In genomic region chr14:55720666-55721065, GRCm38 (mm10) we compare ENCODE assay signal across 12 mouse cellular contexts. TPM values are rescaled to one million over a fixed set of nuclear protein-coding genes. Genes with fewer than 3 reads are reported as not detected.
DNase-seq lines count a peak whose midpoint lies in the region; ATAC-seq lines count a peak whose summit lies in the region.
"Had no signal": no experiment of that assay in that cellular context is flagged by ENCODE, and none has a peak within 500 bp of the region (broad histone marks: within the 10 kb centered on the region; RNA-seq: fewer than 3 reads in every experiment).

No protein-coding gene starts in this region.

- no peaks in the 10 kb centered on the region for H3K9me3 ChIP-seq in kidney, embryonic 16.5 days (ENCODE audit: low read length)
- no peaks in the 10 kb centered on the region for H3K9me3 ChIP-seq in embryonic facial prominence, embryonic 15.5 days (replicated peaks)
- no peaks in the 10 kb centered on the region for H3K9me3 ChIP-seq in midbrain, embryonic 16.5 days (replicated peaks; ENCODE audit: control insufficient read depth, low read length, poor library complexity, severe bottlenecking)
- H3K9me3 ChIP-seq: forebrain, embryonic 15.5 days had no signal

- no peaks in the 10 kb centered on the region for H3K27me3 ChIP-seq in kidney, embryonic 16.5 days (ENCODE audit: insufficient read depth, low read length)
- H3K27me3 ChIP-seq in embryonic facial prominence, embryonic 15.5 days: no peaks in the 10 kb centered on the region
- H3K27me3 ChIP-seq in midbrain, embryonic 16.5 days (ENCODE audit: control insufficient read depth, insufficient read depth, low read depth, low read length): no peaks in the 10 kb centered on the region
- H3K27me3 ChIP-seq: forebrain, embryonic 15.5 days had no signal

- intact Hi-C loops in heart, postnatal 25 days (cut with DNase I): loop anchor here (2.0 kb wide), 1 partner anchor 38 kb away; no protein-coding TSS in a partner anchor

- H3K4me1 ChIP-seq in kidney, embryonic 16.5 days (ENCODE audit: insufficient read depth, low read length): peaks cover 10% of the 10 kb centered on the region
- H3K4me1 ChIP-seq in embryonic facial prominence, embryonic 15.5 days: peaks cover 16% of the 10 kb centered on the region; the same call in 1 of the 2 replicates
- H3K4me1 ChIP-seq in midbrain, embryonic 16.5 days (ENCODE audit: control insufficient read depth, insufficient read depth, low read length): peaks cover 14% of the 10 kb centered on the region

- H3K4me2 ChIP-seq in kidney, embryonic 16.5 days (replicated peaks; ENCODE audit: low read depth, low read length): peak overlapping the region; percentile 58; the same call in 1 of the 2 replicates
- no peak overlapping the region for H3K4me2 ChIP-seq in embryonic facial prominence, embryonic 15.5 days (replicated peaks)
- H3K4me2 ChIP-seq in midbrain, embryonic 16.5 days (ENCODE audit: low read length): peak overlapping the region; percentile 79; the same call in 1 of the 2 replicates

- H3K4me3 ChIP-seq in kidney, embryonic 16.5 days (ENCODE audit: low read length): no peak overlapping the region
- H3K4me3 ChIP-seq in embryonic facial prominence, embryonic 15.5 days (replicated peaks): peak overlapping the region; percentile 93; the same call in 1 of the 2 replicates
- H3K4me3 ChIP-seq in midbrain, embryonic 16.5 days (ENCODE audit: low read depth, low read length): no peak overlapping the region

- no peak for ATAC-seq in kidney, embryonic 16.5 days (ENCODE audit: low FRiP score, low TSS enrichment)
- ATAC-seq in embryonic facial prominence, embryonic 15.5 days (ENCODE audit: insufficient number of reproducible peaks, low FRiP score, low TSS enrichment, low read depth): no peak
- no peak for ATAC-seq in midbrain, embryonic 16.5 days

- WGBS in kidney, embryonic 16.5 days: 92% methylated on average over 12 of the region's 12 CpGs
- WGBS in embryonic facial prominence, embryonic 15.5 days: 88% methylated on average over 12 of the region's 12 CpGs
- 93% methylated on average over 12 of the region's 12 CpGs for WGBS in midbrain, embryonic 16.5 days

- peak overlapping the region; percentile 39; the same call in 1 of the 2 replicates for H3K27ac ChIP-seq in kidney, embryonic 16.5 days (ENCODE audit: low read length)
- H3K27ac ChIP-seq in embryonic facial prominence, embryonic 15.5 days (replicated peaks): no peak overlapping the region
- no peak overlapping the region for H3K27ac ChIP-seq in midbrain, embryonic 16.5 days (ENCODE audit: low read length)

- H3K36me3 ChIP-seq in kidney, embryonic 16.5 days (ENCODE audit: insufficient read depth, low read length): peaks cover 17% of the 10 kb centered on the region; the same call in 1 of the 2 replicates
- peaks cover 36% of the 10 kb centered on the region for H3K36me3 ChIP-seq in embryonic facial prominence, embryonic 15.5 days
- H3K36me3 ChIP-seq in midbrain, embryonic 16.5 days (ENCODE audit: control insufficient read depth, insufficient read depth, low read length): peaks cover 17% of the 10 kb centered on the region; the same call in 1 of the 2 replicates

- H3K9ac ChIP-seq in kidney, embryonic 16.5 days (replicated peaks; ENCODE audit: low read length): peak overlapping the region; percentile 84; the same call in 1 of the 2 replicates
- no peak overlapping the region for H3K9ac ChIP-seq in embryonic facial prominence, embryonic 15.5 days
- H3K9ac ChIP-seq in midbrain, embryonic 16.5 days (ENCODE audit: low read depth, low read length): no peak overlapping the region; the same call in 1 of the 2 replicates

- DNase-seq in cerebellum, adult 9-11 months: peak; percentile 34
- no peak for DNase-seq in cerebellum, adult 9-10 months
- no peak for DNase-seq in kidney, adult 9 months
- no peak for DNase-seq in gastrocnemius, adult 8-10 months (ENCODE audit: low spot score in 2 of 2)
- no peak for DNase-seq in heart, postnatal 25 days (ENCODE audit: low spot score)
- DNase-seq: heart, postnatal 14 days had no signal

RNA-seq across cellular contexts. Expression of gene Rabggta, which starts 1.4 kb away (rescaled TPM):
- 43.3 and 46.2 TPM in 2 replicates for polyA plus RNA-seq in kidney, embryonic 16.5 days (2015; fragmentation: Nextera tagmentation; extraction: Ambion mirVana)
- 30.3 and 33.8 TPM in 2 replicates for polyA plus RNA-seq in embryonic facial prominence, embryonic 15.5 days (2015; fragmentation: Nextera tagmentation; extraction: Ambion mirVana)
- polyA plus RNA-seq in midbrain, embryonic 16.5 days (2015; fragmentation: Nextera tagmentation; extraction: Ambion mirVana): 64.0 and 65.1 TPM in 2 replicates
- 10 to 100 TPM in 2 of 4 experiments, 1 to 10 TPM in 2; 9.4 to 13.2 (median 11.0) TPM for total RNA-seq in gastrocnemius, adult 8-10 months (2022)
- 10 to 100 TPM; 13.0 to 13.4 TPM for total RNA-seq in heart, postnatal 25 days (2021)

RNA-seq across cellular contexts. Expression of gene Tgm1, which starts 6.9 kb away (rescaled TPM):
- 2.9 and 3.0 TPM in 2 replicates for polyA plus RNA-seq in kidney, embryonic 16.5 days (2015; fragmentation: Nextera tagmentation; extraction: Ambion mirVana)
- polyA plus RNA-seq in embryonic facial prominence, embryonic 15.5 days (2015; fragmentation: Nextera tagmentation; extraction: Ambion mirVana): 27.3 and 28.0 TPM in 2 replicates
- 0.13 and 0.15 TPM in 2 replicates for polyA plus RNA-seq in midbrain, embryonic 16.5 days (2015; fragmentation: Nextera tagmentation; extraction: Ambion mirVana)
- under 1 TPM in 3 of 4 experiments, not detected in 1; 0.09 to 0.12 (median 0.11) TPM for total RNA-seq in gastrocnemius, adult 8-10 months (2022)
- total RNA-seq in heart, postnatal 25 days (2021): under 1 TPM; 0.18 to 0.36 TPM
- total RNA-seq: megakaryocyte-erythroid progenitor cell, adult 5-6 weeks had no signal

RNA-seq across cellular contexts. Expression of gene Dhrs1, which starts 24.8 kb away (rescaled TPM):
- polyA plus RNA-seq in kidney, embryonic 16.5 days (2015; fragmentation: Nextera tagmentation; extraction: Ambion mirVana): 112 and 119 TPM in 2 replicates
- polyA plus RNA-seq in embryonic facial prominence, embryonic 15.5 days (2015; fragmentation: Nextera tagmentation; extraction: Ambion mirVana): 87.3 and 90.0 TPM in 2 replicates
- 72.3 and 75.3 TPM in 2 replicates for polyA plus RNA-seq in midbrain, embryonic 16.5 days (2015; fragmentation: Nextera tagmentation; extraction: Ambion mirVana)
- total RNA-seq in gastrocnemius, adult 8-10 months (2022): 10 to 100 TPM; 26.4 to 37.6 (median 31.6) TPM
- total RNA-seq in heart, postnatal 25 days (2021): 10 to 100 TPM; 43.7 to 47.0 TPM

RNA-seq across cellular contexts. Expression of gene Nop9, which starts 24.8 kb away (rescaled TPM):
- 40.6 and 41.9 TPM in 2 replicates for polyA plus RNA-seq in kidney, embryonic 16.5 days (2015; fragmentation: Nextera tagmentation; extraction: Ambion mirVana)
- 37.3 and 39.0 TPM in 2 replicates for polyA plus RNA-seq in embryonic facial prominence, embryonic 15.5 days (2015; fragmentation: Nextera tagmentation; extraction: Ambion mirVana)
- polyA plus RNA-seq in midbrain, embryonic 16.5 days (2015; fragmentation: Nextera tagmentation; extraction: Ambion mirVana): 25.9 and 28.0 TPM in 2 replicates
- 10 to 100 TPM in 2 of 4 experiments, 1 to 10 TPM in 2; 9.4 to 14.8 (median 10.1) TPM for total RNA-seq in gastrocnemius, adult 8-10 months (2022)
- total RNA-seq in heart, postnatal 25 days (2021): 10 to 100 TPM in 1 of 2 experiments, 1 to 10 TPM in 1; 7.8 to 11.1 TPM

RNA-seq across cellular contexts. Expression of gene Cideb, which starts 37.6 kb away (rescaled TPM):
- polyA plus RNA-seq in kidney, embryonic 16.5 days (2015; fragmentation: Nextera tagmentation; extraction: Ambion mirVana): 21.1 and 21.3 TPM in 2 replicates
- 0.47 and 0.60 TPM in 2 replicates for polyA plus RNA-seq in embryonic facial prominence, embryonic 15.5 days (2015; fragmentation: Nextera tagmentation; extraction: Ambion mirVana)
- 0.21 and 0.26 TPM in 2 replicates for polyA plus RNA-seq in midbrain, embryonic 16.5 days (2015; fragmentation: Nextera tagmentation; extraction: Ambion mirVana)
- total RNA-seq in gastrocnemius, adult 8-10 months (2022): not detected
- under 1 TPM; 0.56 to 0.83 TPM for total RNA-seq in heart, postnatal 25 days (2021)
- total RNA-seq: megakaryocyte-erythroid progenitor cell, adult 5-6 weeks had no signal
- polyA plus RNA-seq: testis, adult 2 months had no signal
